Mouse (Mus musculus) liver, embryonic 11.5 days (tissue): Measurements from ENCODE around the gene Hist1h4f. TPM values are rescaled to one million over a fixed set of nuclear protein-coding genes. Genes with fewer than 3 reads are reported as not detected.

ENCODE experiments used
- ATAC-seq: fragments of 200-750 bp; cut with Nextera tagmentation; replicated peaks from 2 replicates; pipeline ENCODE4 v1.8.0; 2017; ENCODE audit warnings: moderate number of reproducible peaks, mild to moderate bottlenecking, moderate TSS enrichment, moderate library complexity; ENCODE audit not compliant: low FRiP score
- DNase-seq: peaks from one replicate; pipeline ENCODE4 v3.0.0-alpha.2; 2017; ENCODE audit warnings: low spot score
- H3K27ac ChIP-seq: fragments of 300-500 bp; sonication (generic); 2 replicates; pipeline ENCODE4 v1.5.1; 2014; ENCODE audit warnings: mild to moderate bottlenecking, low read depth, low read length, control low read depth
- H3K27me3 ChIP-seq: fragments of 300-500 bp; sonication (generic); replicated peaks from 2 replicates; pipeline ENCODE4 v1.6.1; 2014; ENCODE audit warnings: low read length, mixed read lengths; ENCODE audit not compliant: control insufficient read depth, insufficient read depth
- H3K36me3 ChIP-seq: fragments of 300-500 bp; sonication (generic); 2 replicates; pipeline ENCODE4 v1.6.1; 2014; ENCODE audit warnings: mild to moderate bottlenecking, low read length, moderate library complexity, mixed read lengths; ENCODE audit not compliant: control insufficient read depth, insufficient read depth
- H3K4me1 ChIP-seq: fragments of 300-500 bp; sonication (generic); replicated peaks from 2 replicates; pipeline ENCODE4 v1.6.1; 2014; ENCODE audit warnings: low read length, mixed read lengths; ENCODE audit not compliant: control insufficient read depth, insufficient read depth
- H3K4me2 ChIP-seq: fragments of 300-500 bp; sonication (generic); 2 replicates; pipeline ENCODE4 v1.6.1; 2014; ENCODE audit warnings: mild to moderate bottlenecking, control low read depth, moderate library complexity
- H3K4me3 ChIP-seq: fragments of 300-500 bp; sonication (generic); 2 replicates; pipeline ENCODE4 v1.5.1; 2014; ENCODE audit warnings: low read depth, low read length, control low read depth
- H3K9ac ChIP-seq: fragments of 300-500 bp; sonication (generic); 2 replicates; pipeline ENCODE4 v1.6.1; 2014; ENCODE audit warnings: low read depth, low read length, control low read depth
- H3K9me3 ChIP-seq: fragments of 300-500 bp; sonication (generic); 2 replicates; pipeline ENCODE4 v1.6.1; 2016; ENCODE audit warnings: low read length, inconsistent platforms, mixed read lengths; ENCODE audit not compliant: control insufficient read depth
- WGBS: fragments of 180-500 bp; shearing (Covaris S2); extraction: QIAGEN DNeasy Blood & Tissue Kit; methylation state at CpG from one replicate; pipeline ENCODE4 v1.1.7; 2014; 5-methylcytosine and 5-hydroxymethylcytosine counted together
- polyA plus RNA-seq: library from polyadenylated mRNA; unstranded; fragments of >200 nt; fragmentation: Nextera tagmentation; extraction: Ambion mirVana; gene quantifications from 2 replicates; pipeline ENCODE4 v1.2.1, GENCODE M21; 2014

The Hist1h4f gene
- polyA plus RNA-seq, 1 experiment from 2014 or later = 1.4 TPM

GRCm38 (mm10) chr13:23526312-23526711 lies 25.1 kb downstream of the Hist1h4f start:
- Histone ChIP-seq H3K4me3 (peak overlapping the region; percentile 50), H3K9ac (peak overlapping the region; percentile 58), H3K36me3 (no peaks in the 10 kb centered on the region), H3K27me3 (no peaks in the 10 kb centered on the region), H3K27ac (peak overlapping the region; percentile 11; the same call in 1 of the 2 replicates), H3K9me3 (no peaks in the 10 kb centered on the region), H3K4me2 (peak overlapping the region; percentile 71), H3K4me1 (peaks cover 15% of the 10 kb centered on the region)
- ATAC-seq (0 out of 2 replicates have a peak, but pooled peaks have one; percentile 24), DNase-seq (peak; percentile 90)
- under 1% methylated on average over 17 of the region's 17 CpGs for WGBS

DNA sequence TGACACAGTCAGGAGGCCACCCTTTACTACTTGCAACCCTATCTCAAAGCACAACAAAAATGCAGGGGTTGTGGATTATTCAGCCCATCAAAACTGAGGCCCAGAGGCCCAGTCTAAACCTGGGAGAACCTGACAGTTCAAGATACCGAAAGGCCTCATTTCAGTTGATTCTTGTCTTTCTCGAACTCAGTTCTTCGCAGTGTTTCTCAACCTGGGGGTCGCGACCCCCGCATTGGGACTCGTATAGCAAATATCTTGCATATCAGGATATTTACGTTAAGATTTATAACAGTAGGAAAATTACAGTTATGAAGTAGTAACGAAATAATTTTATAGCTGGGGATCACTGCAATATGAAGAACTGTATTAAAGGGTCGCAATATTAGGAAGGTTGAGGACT lies 25.5 kb downstream of the Hist1h4f start:
- Histone ChIP-seq H3K4me2 (peak overlapping the region; percentile 71), H3K36me3 (no peaks in the 10 kb centered on the region), H3K27ac (peak overlapping the region; percentile 2; the same call in 1 of the 2 replicates), H3K9ac (peak overlapping the region; percentile 1), H3K27me3 (no peaks in the 10 kb centered on the region), H3K4me3 (peak overlapping the region; percentile 50), H3K9me3 (no peaks in the 10 kb centered on the region), H3K4me1 (peaks cover 19% of the 10 kb centered on the region)
- DNase-seq (no peak), ATAC-seq (no peak)
- 2% methylated on average over 10 of the region's 10 CpGs for WGBS

GRCm38 (mm10) chr13:23524654-23525053 lies 26.8 kb downstream of the Hist1h4f start:
- Histone ChIP-seq H3K4me2 (peak overlapping the region; percentile 31), H3K36me3 (no peaks in the 10 kb centered on the region), H3K27ac (no peak overlapping the region), H3K9ac (no peak overlapping the region), H3K27me3 (no peaks in the 10 kb centered on the region), H3K4me3 (no peak overlapping the region), H3K9me3 (no peaks in the 10 kb centered on the region), H3K4me1 (peaks cover 25% of the 10 kb centered on the region)
- DNase-seq = peak; percentile 78
- ATAC-seq = no peak
- 8% methylated on average over 5 of the region's 5 CpGs for WGBS

DNA sequence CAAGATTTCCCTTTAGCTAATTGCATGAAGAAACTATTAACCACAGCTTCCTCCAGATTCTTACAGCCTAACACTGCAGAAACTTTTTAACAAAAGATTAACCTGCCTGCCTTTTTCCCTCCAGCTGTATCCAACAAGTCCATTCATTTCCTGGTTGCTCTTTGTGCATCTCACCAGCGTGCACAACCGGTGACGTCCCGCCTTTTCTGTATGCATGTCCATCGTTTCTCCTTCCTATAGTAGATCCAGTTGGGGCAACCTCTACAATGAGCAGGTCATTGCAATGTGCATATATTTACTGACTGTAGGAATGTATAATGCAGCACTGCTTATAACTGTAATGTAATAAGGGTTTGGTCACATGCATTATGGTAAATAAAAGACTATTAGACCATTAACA lies 27.5 kb downstream of the Hist1h4f start:
- no peak for ATAC-seq
- 44% methylated on average over 5 of the region's 5 CpGs for WGBS

DNA sequence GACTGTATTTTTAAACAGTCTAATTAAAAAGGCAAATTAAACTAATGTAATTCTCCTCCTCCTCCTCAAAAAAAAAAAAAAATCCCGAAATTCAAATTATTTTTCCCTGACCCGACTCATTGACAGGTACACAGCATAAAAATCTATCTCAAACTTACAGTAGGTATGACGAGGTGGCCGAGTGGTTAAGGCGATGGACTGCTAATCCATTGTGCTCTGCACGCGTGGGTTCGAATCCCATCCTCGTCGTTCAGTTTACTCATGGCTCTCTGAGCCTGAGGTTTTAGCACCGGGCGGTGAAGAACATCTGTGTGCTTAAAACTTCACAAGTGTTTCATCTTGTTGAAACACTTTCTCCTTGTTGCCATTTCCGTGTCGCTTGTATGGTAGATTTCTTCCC lies 29.7 kb downstream of the Hist1h4f start:
- no peaks in the 10 kb centered on the region for H3K36me3 ChIP-seq
- H3K4me1 ChIP-seq = peaks cover 18% of the 10 kb centered on the region
- no peaks in the 10 kb centered on the region for H3K9me3 ChIP-seq
- no peaks in the 10 kb centered on the region for H3K27me3 ChIP-seq
- WGBS = under 1% methylated on average over 14 of the region's 14 CpGs
- peak overlapping the region; percentile 92 for H3K4me2 ChIP-seq
- DNase-seq (peak; percentile 72), ATAC-seq (peak; percentile 56)
- peak overlapping the region; percentile 31 for H3K4me3 ChIP-seq
- no peak overlapping the region for H3K27ac ChIP-seq
- H3K9ac ChIP-seq = no peak overlapping the region

More for the DNA sequence above, 27.5 kb downstream of the Hist1h4f start:
- H3K27me3 ChIP-seq = no peaks in the 10 kb centered on the region
- H3K36me3 ChIP-seq = no peaks in the 10 kb centered on the region
- no peak overlapping the region for H3K9ac ChIP-seq
- H3K27ac ChIP-seq = no peak overlapping the region
- DNase-seq = no peak
- peaks cover 23% of the 10 kb centered on the region for H3K4me1 ChIP-seq
- no peaks in the 10 kb centered on the region for H3K9me3 ChIP-seq
- no peak overlapping the region for H3K4me3 ChIP-seq
- H3K4me2 ChIP-seq = peak overlapping the region; percentile 40; the same call in 1 of the 2 replicates

GRCm38 (mm10) chr13:23519416-23519815 lies 32.0 kb downstream of the Hist1h4f start:
- Histone ChIP-seq H3K27me3 (no peaks in the 10 kb centered on the region), H3K27ac (peak overlapping the region; percentile 56; the same call in 1 of the 2 replicates), H3K4me1 (peaks cover 16% of the 10 kb centered on the region), H3K9ac (0 out of 2 replicates have a peak overlapping the region, but pooled peaks have one; percentile 26), H3K36me3 (no peaks in the 10 kb centered on the region), H3K9me3 (no peaks in the 10 kb centered on the region), H3K4me2 (peak overlapping the region; percentile 92), H3K4me3 (peak overlapping the region; percentile 58)
- DNase-seq = no peak
- WGBS = under 1% methylated on average over 10 of the region's 10 CpGs
- peak; percentile 62 for ATAC-seq

DNA sequence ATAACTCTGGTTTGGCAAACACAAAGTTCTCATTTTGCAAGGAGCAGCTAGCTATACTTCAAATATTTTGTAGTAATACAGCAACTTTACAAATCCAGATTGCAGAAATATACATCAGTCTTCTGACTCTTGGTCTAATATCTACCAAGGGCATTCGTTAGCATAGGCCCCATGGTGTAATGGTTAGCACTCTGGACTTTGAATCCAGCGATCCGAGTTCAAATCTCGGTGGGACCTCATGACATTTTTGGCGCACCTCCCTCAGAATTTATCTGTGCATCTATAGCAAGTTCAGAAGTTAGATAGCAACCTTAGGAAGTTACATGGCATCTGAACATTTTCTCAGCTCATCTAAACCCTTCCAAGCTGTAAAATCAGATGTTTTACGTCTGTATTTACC lies 32.6 kb downstream of the Hist1h4f start:
- peak overlapping the region; percentile 92 for H3K4me2 ChIP-seq
- H3K9me3 ChIP-seq = no peaks in the 10 kb centered on the region
- WGBS = under 1% methylated on average over 6 of the region's 6 CpGs
- peak overlapping the region; percentile 56; the same call in 1 of the 2 replicates for H3K27ac ChIP-seq
- ATAC-seq (peak; percentile 68), DNase-seq (peak; percentile 76)
- peaks cover 16% of the 10 kb centered on the region for H3K4me1 ChIP-seq
- H3K36me3 ChIP-seq = no peaks in the 10 kb centered on the region
- H3K4me3 ChIP-seq = peak overlapping the region; percentile 58
- no peaks in the 10 kb centered on the region for H3K27me3 ChIP-seq
- H3K9ac ChIP-seq = 0 out of 2 replicates have a peak overlapping the region, but pooled peaks have one; percentile 26

DNA sequence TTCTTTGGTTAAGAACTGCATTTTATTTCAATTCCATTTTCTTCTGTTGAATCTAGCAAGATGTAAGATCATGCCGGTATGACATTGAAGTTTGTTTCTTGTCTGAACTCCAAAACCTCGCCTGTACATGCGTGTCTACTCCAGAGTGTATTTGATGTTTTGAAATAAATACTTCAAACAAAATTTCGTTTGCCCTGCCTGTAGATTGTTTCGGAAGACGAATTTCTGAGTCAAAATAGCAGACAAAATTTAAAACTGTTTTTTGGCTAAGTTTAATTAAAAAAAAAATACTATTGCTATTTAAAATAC lies 33.2 kb downstream of the Hist1h4f start:
- no peak for ATAC-seq
- Histone ChIP-seq H3K4me3 (peak overlapping the region; percentile 59), H3K27me3 (no peaks in the 10 kb centered on the region), H3K9me3 (no peaks in the 10 kb centered on the region), H3K4me1 (peaks cover 16% of the 10 kb centered on the region), H3K4me2 (peak overlapping the region; percentile 92), H3K36me3 (no peaks in the 10 kb centered on the region), H3K9ac (peak overlapping the region; percentile 57; the same call in 1 of the 2 replicates), H3K27ac (no peak overlapping the region)
- DNase-seq = no peak
- WGBS = under 1% methylated on average over 6 of the region's 6 CpGs

DNA sequence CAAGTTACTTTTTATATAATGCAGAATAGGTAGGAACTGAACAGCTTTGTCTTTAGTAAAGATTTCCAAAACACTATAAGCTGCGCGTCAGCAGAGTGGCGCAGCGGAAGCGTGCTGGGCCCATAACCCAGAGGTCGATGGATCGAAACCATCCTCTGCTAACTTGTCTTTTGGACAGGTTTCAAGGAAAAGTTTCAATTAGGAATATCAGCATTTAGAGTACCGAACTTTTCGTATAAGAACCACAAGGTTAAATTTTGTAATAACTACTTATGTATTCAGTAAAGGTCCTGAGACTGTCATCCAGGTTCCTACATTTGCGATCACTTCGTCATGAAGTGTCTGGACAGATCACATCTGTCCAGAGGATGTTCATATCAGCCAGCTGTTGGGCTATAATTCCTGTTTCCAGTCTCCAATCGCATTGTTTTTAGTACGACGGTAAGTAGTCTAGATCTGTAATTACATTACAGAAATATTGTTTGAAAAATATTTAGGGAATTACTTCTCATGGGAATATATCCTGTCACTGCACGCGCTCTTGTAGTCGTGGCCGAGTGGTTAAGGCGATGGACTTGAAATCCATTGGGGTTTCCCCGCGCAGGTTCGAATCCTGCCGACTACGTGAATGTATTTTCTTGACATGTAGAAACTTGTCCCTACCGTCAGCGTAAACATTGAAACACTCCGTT lies 33.7 kb downstream of the Hist1h4f start:
- Histone ChIP-seq H3K9ac (peak overlapping the region; percentile 64), H3K36me3 (no peaks in the 10 kb centered on the region)
- under 1% methylated on average over 27 of the region's 27 CpGs for WGBS

More for the DNA sequence above, 33.7 kb downstream of the Hist1h4f start:
- Histone ChIP-seq H3K4me1 (peaks cover 16% of the 10 kb centered on the region), H3K4me3 (peak overlapping the region; percentile 59), H3K27me3 (no peaks in the 10 kb centered on the region), H3K4me2 (peak overlapping the region; percentile 92), H3K27ac (peak overlapping the region; percentile 70), H3K9me3 (no peaks in the 10 kb centered on the region)
- peak; percentile 80 for DNase-seq
- ATAC-seq = peak; percentile 80
